Mouse (Mus musculus) hindbrain, embryonic 16.5 days (tissue): ENCODE results near the gene Slc9a8. TPM values are rescaled to one million over a fixed set of nuclear protein-coding genes. Genes with fewer than 3 reads are reported as not detected.

ENCODE experiments used
- ATAC-seq: fragments of 200-750 bp; cut with Nextera tagmentation; 2 replicates; pipeline ENCODE4 v1.8.0; 2017; ENCODE audit warnings: moderate TSS enrichment, moderate library complexity
- H3K27ac ChIP-seq: fragments of 300-500 bp; sonication (generic); 2 replicates; pipeline ENCODE4 v1.5.1; 2014; ENCODE audit warnings: low read depth, mild to moderate bottlenecking, control low read depth, low read length, moderate library complexity
- H3K27me3 ChIP-seq: fragments of 300-500 bp; sonication (generic); replicated peaks from 2 replicates; pipeline ENCODE4 v1.6.1; 2014; ENCODE audit warnings: low read length; ENCODE audit not compliant: control insufficient read depth, insufficient read depth
- H3K36me3 ChIP-seq: fragments of 300-500 bp; sonication (generic); 2 replicates; pipeline ENCODE4 v1.6.1; 2014; ENCODE audit warnings: mild to moderate bottlenecking, low read length, moderate library complexity, mixed read lengths; ENCODE audit not compliant: control insufficient read depth, insufficient read depth
- H3K4me1 ChIP-seq: fragments of 300-500 bp; sonication (generic); 2 replicates; pipeline ENCODE4 v1.6.1; 2014; ENCODE audit warnings: low read depth, low read length; ENCODE audit not compliant: control insufficient read depth, insufficient read depth
- H3K4me2 ChIP-seq: fragments of 300-500 bp; sonication (generic); 2 replicates; pipeline ENCODE4 v1.6.1; 2014; ENCODE audit warnings: mild to moderate bottlenecking, low read length, control low read depth, moderate library complexity
- H3K4me3 ChIP-seq: fragments of 300-500 bp; sonication (generic); 2 replicates; pipeline ENCODE4 v1.5.1; 2014; ENCODE audit warnings: mild to moderate bottlenecking, low read length, control low read depth, moderate library complexity
- H3K9ac ChIP-seq: fragments of 300-500 bp; sonication (generic); 2 replicates; pipeline ENCODE4 v1.6.1; 2014; ENCODE audit warnings: low read depth, mild to moderate bottlenecking, control low read depth, low read length, moderate library complexity
- H3K9me3 ChIP-seq: fragments of 300-500 bp; sonication (generic); 2 replicates; pipeline ENCODE4 v1.6.1; 2014; ENCODE audit warnings: mild to moderate bottlenecking, low read length, moderate library complexity; ENCODE audit not compliant: control insufficient read depth
- WGBS: fragments of 180-500 bp; shearing (Covaris S2); extraction: QIAGEN DNeasy Blood & Tissue Kit; methylation state at CpG from one replicate; pipeline ENCODE4 v1.1.7; 2014; 5-methylcytosine and 5-hydroxymethylcytosine counted together
- polyA plus RNA-seq: library from polyadenylated mRNA; unstranded; fragments of >200 nt; fragmentation: Nextera tagmentation; extraction: Ambion mirVana; gene quantifications from 2 replicates; pipeline ENCODE4 v1.2.1, GENCODE M21; 2015

Gene Slc9a8
- polyA plus RNA-seq, 1 experiment from 2014 or later = 18.7 TPM

- Histone ChIP-seq H3K4me3 (no peak overlapping the region), H3K9ac (no peak overlapping the region), H3K4me2 (no peak overlapping the region), H3K36me3 (peaks cover 17% of the 10 kb centered on the region), H3K4me1 (peaks cover 23% of the 10 kb centered on the region), H3K27me3 (no peaks in the 10 kb centered on the region), H3K9me3 (no peaks in the 10 kb centered on the region), H3K27ac (no peak overlapping the region)
- 78% methylated on average over 4 of the region's 4 CpGs for WGBS
- ATAC-seq = no peak
These were observed 61.2 kb downstream of the Slc9a8 start for GRCm38 (mm10) chr2:167482681-167483080.

- Histone ChIP-seq H3K4me1 (peaks cover 23% of the 10 kb centered on the region), H3K4me3 (no peak overlapping the region), H3K36me3 (peaks cover 17% of the 10 kb centered on the region), H3K27ac (no peak overlapping the region), H3K9ac (no peak overlapping the region), H3K9me3 (no peaks in the 10 kb centered on the region), H3K4me2 (no peak overlapping the region), H3K27me3 (no peaks in the 10 kb centered on the region)
- WGBS = 96% methylated on average over 27 of the region's 27 CpGs
- no peak for ATAC-seq
These were observed 61.7 kb downstream of the Slc9a8 start for GRCm38 (mm10) chr2:167483081-167483826.

- Histone ChIP-seq H3K9ac (no peak overlapping the region), H3K4me2 (no peak overlapping the region), H3K9me3 (no peaks in the 10 kb centered on the region), H3K27ac (no peak overlapping the region), H3K27me3 (no peaks in the 10 kb centered on the region), H3K4me3 (no peak overlapping the region), H3K36me3 (peaks cover 17% of the 10 kb centered on the region), H3K4me1 (peaks cover 23% of the 10 kb centered on the region)
- 95% methylated on average over 24 of the region's 24 CpGs for WGBS
- no peak for ATAC-seq
These were observed 62.4 kb downstream of the Slc9a8 start for GRCm38 (mm10) chr2:167483827-167484410.

- H3K27ac ChIP-seq = peak overlapping the region; percentile 41
These were observed 63.4 kb downstream of the Slc9a8 start for GRCm38 (mm10) chr2:167484932-167485331.

GRCm38 (mm10) chr2:167485501-167486377 lies 64.2 kb downstream of the Slc9a8 start:
- H3K36me3 ChIP-seq = peaks cover 17% of the 10 kb centered on the region
- H3K9ac ChIP-seq = no peak overlapping the region
- no peaks in the 10 kb centered on the region for H3K27me3 ChIP-seq
- ATAC-seq = peak; percentile 87
- no peak overlapping the region for H3K4me3 ChIP-seq
- H3K4me2 ChIP-seq = no peak overlapping the region
- H3K4me1 ChIP-seq = peaks cover 26% of the 10 kb centered on the region
- H3K27ac ChIP-seq = peak overlapping the region; percentile 41
- no peaks in the 10 kb centered on the region for H3K9me3 ChIP-seq
- WGBS = 50% methylated on average over 7 of the region's 7 CpGs

More at GRCm38 (mm10) chr2:167484932-167485331, 63.4 kb downstream of the Slc9a8 start:
- WGBS = 90% methylated on average over 11 of the region's 11 CpGs
- H3K4me3 ChIP-seq = no peak overlapping the region
- no peak for ATAC-seq
- H3K4me2 ChIP-seq = no peak overlapping the region
- H3K4me1 ChIP-seq = peaks cover 23% of the 10 kb centered on the region
- no peak overlapping the region for H3K9ac ChIP-seq
- no peaks in the 10 kb centered on the region for H3K27me3 ChIP-seq
- H3K36me3 ChIP-seq = peaks cover 17% of the 10 kb centered on the region
- H3K9me3 ChIP-seq = no peaks in the 10 kb centered on the region

- ATAC-seq = no peak
- Histone ChIP-seq H3K9ac (no peak overlapping the region), H3K4me1 (peaks cover 34% of the 10 kb centered on the region), H3K27ac (peak overlapping the region; percentile 41; the same call in 1 of the 2 replicates), H3K4me3 (no peak overlapping the region), H3K9me3 (no peaks in the 10 kb centered on the region), H3K27me3 (no peaks in the 10 kb centered on the region), H3K36me3 (peaks cover 17% of the 10 kb centered on the region), H3K4me2 (no peak overlapping the region)
- WGBS = 86% methylated on average over 4 of the region's 4 CpGs
These were observed 65.1 kb downstream of the Slc9a8 start for GRCm38 (mm10) chr2:167486573-167486972.

- no peak overlapping the region for H3K4me3 ChIP-seq
- H3K4me1 ChIP-seq = peaks cover 39% of the 10 kb centered on the region
These were observed 66.0 kb downstream of the Slc9a8 start for GRCm38 (mm10) chr2:167487551-167487950.

GRCm38 (mm10) chr2:167487994-167488393 lies 66.5 kb downstream of the Slc9a8 start:
- H3K4me2 ChIP-seq = no peak overlapping the region
- H3K4me1 ChIP-seq = peaks cover 39% of the 10 kb centered on the region
- no peaks in the 10 kb centered on the region for H3K9me3 ChIP-seq
- WGBS = 81% methylated on average over 6 of the region's 6 CpGs
- H3K27ac ChIP-seq = no peak overlapping the region
- peaks cover 12% of the 10 kb centered on the region for H3K36me3 ChIP-seq
- H3K9ac ChIP-seq = no peak overlapping the region
- H3K4me3 ChIP-seq = no peak overlapping the region
- H3K27me3 ChIP-seq = no peaks in the 10 kb centered on the region
- ATAC-seq = no peak

More at GRCm38 (mm10) chr2:167487551-167487950, 66.0 kb downstream of the Slc9a8 start:
- H3K9me3 ChIP-seq = no peaks in the 10 kb centered on the region
- H3K27ac ChIP-seq = no peak overlapping the region
- H3K36me3 ChIP-seq = peaks cover 16% of the 10 kb centered on the region
- WGBS = 89% methylated on average over 6 of the region's 6 CpGs
- no peak for ATAC-seq
- no peak overlapping the region for H3K9ac ChIP-seq
- H3K4me2 ChIP-seq = no peak overlapping the region
- no peaks in the 10 kb centered on the region for H3K27me3 ChIP-seq
